Mouse (Mus musculus) CH12.LX (cell line): ENCODE data around the gene Ndufa11.

Source experiments
- CHD2 ChIP-seq: IDR thresholded peaks from 2 replicates; pipeline ENCODE4 v1.6.1; 2011; ENCODE audit warnings: low read length, improper control_type of control experiment
- CTCF ChIP-seq, 2 experiments: IDR thresholded peaks in 1 of 2; conservative IDR thresholded peaks in 1 of 2; 2 replicates each; pipeline ENCODE4 v1.5.1; 2011 to 2012; ENCODE audit warnings: low read depth in 2 of 2, low read length in 2 of 2, improper control_type of control experiment in 1 of 2, inconsistent platforms in 1 of 2, mild to moderate bottlenecking in 1 of 2, moderate library complexity in 1 of 2
- ELF1 ChIP-seq: IDR thresholded peaks from 2 replicates; pipeline ENCODE4 v1.6.1; 2014; ENCODE audit warnings: low read depth, mild to moderate bottlenecking, inconsistent platforms, low read length, improper control_type of control experiment
- EP300 ChIP-seq: IDR thresholded peaks from 2 replicates; pipeline ENCODE4 v1.6.1; 2011; ENCODE audit warnings: low read length, improper control_type of control experiment
- MAX ChIP-seq: IDR thresholded peaks from 2 replicates; pipeline ENCODE4 v1.6.1; 2011; ENCODE audit warnings: low read length, improper control_type of control experiment
- MYC ChIP-seq: IDR thresholded peaks from 2 replicates; pipeline ENCODE4 v1.6.1; 2011; ENCODE audit warnings: low read depth, mild to moderate bottlenecking, improper control_type of control experiment, low read length
- POLR2A ChIP-seq: IDR thresholded peaks from 2 replicates; pipeline ENCODE4 v1.6.1; 2011; ENCODE audit warnings: low read depth, mild to moderate bottlenecking, improper control_type of control experiment, low read length
- POLR2AphosphoS2 ChIP-seq: IDR thresholded peaks from 2 replicates; pipeline ENCODE4 v1.6.1; 2011; ENCODE audit warnings: low read depth, low read length, improper control_type of control experiment
- SMC3 ChIP-seq: IDR thresholded peaks from 2 replicates; pipeline ENCODE4 v1.6.1; 2011; ENCODE audit warnings: low read depth, low read length, improper control_type of control experiment
- ZC3H11A ChIP-seq: IDR thresholded peaks from 2 replicates; pipeline ENCODE4 v1.6.1; 2012; ENCODE audit warnings: low read depth, mild to moderate bottlenecking, inconsistent platforms, low read length, improper control_type of control experiment

DNA sequence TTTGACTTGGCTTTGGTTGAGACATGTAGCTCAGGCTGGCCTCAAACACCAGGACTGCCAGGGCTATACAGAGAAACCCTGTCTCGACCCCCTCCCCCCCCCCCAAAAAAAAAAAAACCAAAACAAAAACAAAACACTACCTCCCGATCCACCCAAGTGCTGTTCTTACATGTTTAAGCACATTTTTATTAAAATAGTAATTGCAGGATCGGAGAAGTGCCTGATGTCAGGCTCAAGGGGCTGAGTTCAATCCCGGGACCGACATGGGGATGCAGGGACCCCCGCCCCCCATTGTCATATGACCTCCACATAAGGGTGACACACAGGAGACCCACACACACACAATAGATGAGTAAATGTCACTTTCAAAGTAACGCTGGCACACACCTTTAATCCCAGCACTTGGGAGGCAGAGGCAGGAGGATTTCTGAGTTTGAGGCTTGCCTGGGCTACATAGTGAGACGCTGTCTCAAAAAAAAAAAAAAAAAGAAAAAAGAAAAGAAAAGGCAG, 46.2 kb downstream of the Ndufa11 start:
- TF ChIP-seq CTCF (conservative IDR thresholded peaks at IDR 0.05 in 1 of 2, IDR thresholded peaks at IDR 0.05 in 1 of 2; ENCODE audit: low read depth in 2 of 2, low read length in 2 of 2) (no peak), POLR2A (no peak), ELF1 (no peak), CHD2 (no peak), MAX (no peak), SMC3 (no peak), EP300 (no peak), ZC3H11A (no peak), POLR2AphosphoS2 (no peak), MYC (no peak)
